Comparison of ENCODE assay signal across 12 mouse cellular contexts in genomic region chr16:45644380-45644779, GRCm38 (mm10). TPM values are rescaled to one million over a fixed set of nuclear protein-coding genes. Genes with fewer than 3 reads are reported as not detected.
DNase-seq lines count a peak whose midpoint lies in the region; ATAC-seq lines count a peak whose summit lies in the region.
"Had no signal": no experiment of that assay in that cellular context is flagged by ENCODE, and none has a peak within 500 bp of the region (broad histone marks: within the 10 kb centered on the region; RNA-seq: fewer than 3 reads in every experiment).

No protein-coding gene starts in this region.

- no peaks in the 10 kb centered on the region for H3K36me3 ChIP-seq in liver, embryonic 11.5 days (ENCODE audit: control insufficient read depth, insufficient read depth, low read length)
- H3K36me3 ChIP-seq in liver, embryonic 12.5 days: no peaks in the 10 kb centered on the region
- H3K36me3 ChIP-seq: embryonic facial prominence, embryonic 12.5 days; limb, embryonic 13.5 days had no signal

- H3K9ac ChIP-seq in liver, embryonic 11.5 days (ENCODE audit: low read depth, low read length): no peak overlapping the region
- H3K9ac ChIP-seq in liver, embryonic 12.5 days: no peak overlapping the region
- H3K9ac ChIP-seq: embryonic facial prominence, embryonic 12.5 days; limb, embryonic 13.5 days had no signal

- H3K4me2 ChIP-seq in liver, embryonic 11.5 days: no peak overlapping the region
- no peak overlapping the region for H3K4me2 ChIP-seq in liver, embryonic 12.5 days
- H3K4me2 ChIP-seq: embryonic facial prominence, embryonic 12.5 days; limb, embryonic 13.5 days had no signal

- ATAC-seq in liver, embryonic 11.5 days (replicated peaks; ENCODE audit: low FRiP score): peak; percentile 81
- no peak for ATAC-seq in liver, embryonic 12.5 days
- peak; percentile 86 for ATAC-seq in megakaryocyte-erythroid progenitor cell, adult 5-6 weeks (replicated peaks; ENCODE audit: low FRiP score, low TSS enrichment, poor library complexity, severe bottlenecking)
- ATAC-seq: activated CD4-positive, CD25-positive, alpha-beta regulatory T cell, adult 4 months had no signal

- H3K9me3 ChIP-seq in liver, embryonic 11.5 days (ENCODE audit: control insufficient read depth, low read length): no peaks in the 10 kb centered on the region
- H3K9me3 ChIP-seq in liver, embryonic 12.5 days (replicated peaks): no peaks in the 10 kb centered on the region
- H3K9me3 ChIP-seq: embryonic facial prominence, embryonic 12.5 days; limb, embryonic 13.5 days had no signal

- DNase-seq in cerebellum, adult 18-20 months: peak; percentile 35 to 63
- no peak for DNase-seq in cerebellum, postnatal 14 days
- DNase-seq in liver, embryonic 11.5 days (ENCODE audit: low spot score): no peak
- peak; percentile 21 for DNase-seq in heart, postnatal 4 days
- DNase-seq in natural killer cell, adult 2 months (ENCODE audit: low spot score in 2 of 2): no peak
- DNase-seq in urinary bladder, adult 2 months (ENCODE audit: low spot score): no peak
- DNase-seq: B cell, adult 2 months had no signal

- no peak overlapping the region for H3K4me3 ChIP-seq in liver, embryonic 11.5 days (ENCODE audit: low read depth, low read length)
- no peak overlapping the region for H3K4me3 ChIP-seq in liver, embryonic 12.5 days
- H3K4me3 ChIP-seq: embryonic facial prominence, embryonic 12.5 days; limb, embryonic 13.5 days had no signal

- H3K27me3 ChIP-seq in liver, embryonic 11.5 days (replicated peaks; ENCODE audit: control insufficient read depth, insufficient read depth, low read length): no peaks in the 10 kb centered on the region
- no peaks in the 10 kb centered on the region for H3K27me3 ChIP-seq in liver, embryonic 12.5 days (replicated peaks)
- H3K27me3 ChIP-seq: embryonic facial prominence, embryonic 12.5 days; limb, embryonic 13.5 days had no signal

- no peaks in the 10 kb centered on the region for H3K4me1 ChIP-seq in liver, embryonic 11.5 days (replicated peaks; ENCODE audit: control insufficient read depth, insufficient read depth, low read length)
- peaks cover 11% of the 10 kb centered on the region for H3K4me1 ChIP-seq in liver, embryonic 12.5 days
- H3K4me1 ChIP-seq: embryonic facial prominence, embryonic 12.5 days; limb, embryonic 13.5 days had no signal

- WGBS in liver, embryonic 11.5 days: 43% methylated on average over 6 of the region's 6 CpGs
- WGBS in liver, embryonic 12.5 days (ENCODE audit: insufficient replicate concordance): 34% methylated on average over 6 of the region's 6 CpGs

- H3K27ac ChIP-seq in liver, embryonic 11.5 days (ENCODE audit: low read depth, low read length): no peak overlapping the region
- H3K27ac ChIP-seq in liver, embryonic 12.5 days: no peak overlapping the region
- H3K27ac ChIP-seq: embryonic facial prominence, embryonic 12.5 days; limb, embryonic 13.5 days had no signal

RNA-seq across cellular contexts. Expression of gene BC016579, which starts 9.5 kb away (rescaled TPM):
- 0.34 and 0.90 TPM in 2 replicates for polyA plus RNA-seq in liver, embryonic 11.5 days (2014; fragmentation: Nextera tagmentation; extraction: Ambion mirVana)
- 0.44 and 0.54 TPM in 2 replicates for polyA plus RNA-seq in liver, embryonic 12.5 days (2016; fragmentation: Nextera tagmentation; extraction: Ambion mirVana)
- total RNA-seq in heart, postnatal 4 days (2021): not detected
- total RNA-seq in megakaryocyte-erythroid progenitor cell, adult 5-6 weeks (2014; fragmentation: Nextera tagmentation): not detected in 2 replicates
- total RNA-seq in megakaryocyte-erythroid progenitor cell, adult 5-6 weeks (2017): 0.91 TPM in 1 of 2 replicates, not detected in the other
- polyA plus RNA-seq in urinary bladder, adult 2 months (2012; rRNA removed): 1.6 and 2.5 TPM in 2 replicates
- polyA plus RNA-seq: activated CD4-positive, CD25-positive, alpha-beta regulatory T cell, adult 4 months; embryonic facial prominence, embryonic 12.5 days had no signal

RNA-seq across cellular contexts. Expression of gene Gcsam, which starts 34.2 kb away (rescaled TPM):
- 1.6 and 2.0 TPM in 2 replicates for polyA plus RNA-seq in liver, embryonic 11.5 days (2014; fragmentation: Nextera tagmentation; extraction: Ambion mirVana)
- polyA plus RNA-seq in liver, embryonic 12.5 days (2016; fragmentation: Nextera tagmentation; extraction: Ambion mirVana): 1.8 and 2.3 TPM in 2 replicates
- total RNA-seq in heart, postnatal 4 days (2021): under 1 TPM in 1 of 2 experiments, not detected in 1; 0.19 TPM
- 0.27 TPM in 1 of 2 replicates, not detected in the other for total RNA-seq in megakaryocyte-erythroid progenitor cell, adult 5-6 weeks (2014; fragmentation: Nextera tagmentation)
- total RNA-seq in megakaryocyte-erythroid progenitor cell, adult 5-6 weeks (2017): 0.38 and 1.1 TPM in 2 replicates
- 0.32 and 0.45 TPM in 2 replicates for polyA plus RNA-seq in urinary bladder, adult 2 months (2012; rRNA removed)

RNA-seq across cellular contexts. Expression of gene Tmprss7, which starts 49.1 kb away (rescaled TPM):
- 0.63 and 0.84 TPM in 2 replicates for polyA plus RNA-seq in liver, embryonic 11.5 days (2014; fragmentation: Nextera tagmentation; extraction: Ambion mirVana)
- 0.29 and 0.44 TPM in 2 replicates for polyA plus RNA-seq in liver, embryonic 12.5 days (2016; fragmentation: Nextera tagmentation; extraction: Ambion mirVana)
- not detected for total RNA-seq in heart, postnatal 4 days (2021)
- total RNA-seq in megakaryocyte-erythroid progenitor cell, adult 5-6 weeks (2014; fragmentation: Nextera tagmentation): not detected in 2 replicates
- 1.1 TPM in 1 of 2 replicates, not detected in the other for total RNA-seq in megakaryocyte-erythroid progenitor cell, adult 5-6 weeks (2017)
- 0.04 and 0.22 TPM in 2 replicates for polyA plus RNA-seq in urinary bladder, adult 2 months (2012; rRNA removed)
- polyA plus RNA-seq: activated CD4-positive, CD25-positive, alpha-beta regulatory T cell, adult 4 months had no signal

Comparison
In these comparisons a context has a peak if more than half of its experiments do, and no peak if none do; other contexts are left out.
1. DNase-seq: peak in cerebellum, adult 18-20 months (2 of 2) and heart, postnatal 4 days (single experiment); none in cerebellum, postnatal 14 days (0 of 2), liver, embryonic 11.5 days (single experiment), natural killer cell, adult 2 months (0 of 2) and urinary bladder, adult 2 months (single experiment).